Mouse (Mus musculus): ENCODE results near the gene Ppfia1. TPM values are rescaled to one million over a fixed set of nuclear protein-coding genes. Genes with fewer than 3 reads are reported as not detected.

The Ppfia1 gene
- polyA plus RNA-seq, 1 experiment from 2014 or later: 38.6 TPM

GRCm38 (mm10) chr7:144521927-144522326 is 31.6 kb downstream of the Ppfia1 start:
- H3K4me3 ChIP-seq (ENCODE audit: low read depth, low read length): no peak overlapping the region
- no peak for DNase-seq (ENCODE audit: low spot score)
- no peak overlapping the region for H3K27ac ChIP-seq (replicated peaks; ENCODE audit: low read depth, low read length)
- H3K9ac ChIP-seq (ENCODE audit: low read depth, low read length): no peak overlapping the region
- 93% methylated on average over 2 of the region's 2 CpGs for WGBS
- H3K36me3 ChIP-seq (ENCODE audit: control insufficient read depth, insufficient read depth, low read length): peaks cover 38% of the 10 kb centered on the region
- no peaks in the 10 kb centered on the region for H3K27me3 ChIP-seq (replicated peaks; ENCODE audit: control insufficient read depth, insufficient read depth, low read length)
- H3K4me1 ChIP-seq (ENCODE audit: control insufficient read depth, insufficient read depth, low read length): no peaks in the 10 kb centered on the region
- H3K4me2 ChIP-seq (ENCODE audit: low read depth, low read length): no peak overlapping the region
- H3K9me3 ChIP-seq (ENCODE audit: control insufficient read depth, low read length): no peaks in the 10 kb centered on the region
- ATAC-seq (ENCODE audit: low read depth): no peak

DNA sequence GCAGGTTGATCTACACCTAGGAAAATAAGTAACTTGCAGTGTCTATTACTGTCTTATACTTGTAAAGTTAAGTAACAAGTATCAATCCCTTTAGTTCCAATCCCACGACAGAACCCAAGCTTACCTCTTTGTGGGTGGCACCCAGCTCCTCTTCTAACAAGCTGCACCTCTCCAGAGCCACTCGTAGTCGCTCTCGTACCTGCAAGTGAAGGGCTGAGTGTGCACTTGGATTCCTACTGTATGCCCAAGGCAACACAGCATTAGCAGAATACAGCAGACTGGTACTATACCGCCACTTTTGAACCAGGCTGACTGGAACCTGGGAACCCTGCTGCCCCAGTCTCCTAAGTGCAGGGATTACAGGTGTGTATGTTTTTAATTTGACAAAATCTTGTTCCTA is 33.7 kb downstream of the Ppfia1 start:
- Histone ChIP-seq H3K27ac (replicated peaks; ENCODE audit: low read depth, low read length) (no peak overlapping the region), H3K4me3 (ENCODE audit: low read depth, low read length) (no peak overlapping the region), H3K27me3 (replicated peaks; ENCODE audit: control insufficient read depth, insufficient read depth, low read length) (no peaks in the 10 kb centered on the region), H3K36me3 (ENCODE audit: control insufficient read depth, insufficient read depth, low read length) (peaks cover 56% of the 10 kb centered on the region), H3K4me1 (ENCODE audit: control insufficient read depth, insufficient read depth, low read length) (no peaks in the 10 kb centered on the region), H3K9ac (ENCODE audit: low read depth, low read length) (no peak overlapping the region), H3K4me2 (ENCODE audit: low read depth, low read length) (no peak overlapping the region), H3K9me3 (ENCODE audit: control insufficient read depth, low read length) (no peaks in the 10 kb centered on the region)
- DNase-seq (ENCODE audit: low spot score) (no peak), ATAC-seq (ENCODE audit: low read depth) (no peak)
- 96% methylated on average over 5 of the region's 5 CpGs for WGBS

- no peak overlapping the region for H3K4me2 ChIP-seq (ENCODE audit: low read depth, low read length)
- no peaks in the 10 kb centered on the region for H3K27me3 ChIP-seq (replicated peaks; ENCODE audit: control insufficient read depth, insufficient read depth, low read length)
- H3K36me3 ChIP-seq (ENCODE audit: control insufficient read depth, insufficient read depth, low read length): peaks cover 88% of the 10 kb centered on the region
- ATAC-seq (ENCODE audit: low read depth) (no peak), DNase-seq (ENCODE audit: low spot score) (no peak)
- no peaks in the 10 kb centered on the region for H3K9me3 ChIP-seq (ENCODE audit: control insufficient read depth, low read length)
- no peaks in the 10 kb centered on the region for H3K4me1 ChIP-seq (ENCODE audit: control insufficient read depth, insufficient read depth, low read length)
- H3K27ac ChIP-seq (replicated peaks; ENCODE audit: low read depth, low read length): no peak overlapping the region
- no peak overlapping the region for H3K9ac ChIP-seq (ENCODE audit: low read depth, low read length)
- no peak overlapping the region for H3K4me3 ChIP-seq (ENCODE audit: low read depth, low read length)
- WGBS: 89% methylated on average over 5 of the region's 5 CpGs
These were observed 36.8 kb downstream of the Ppfia1 start for GRCm38 (mm10) chr7:144516711-144517110.

DNA sequence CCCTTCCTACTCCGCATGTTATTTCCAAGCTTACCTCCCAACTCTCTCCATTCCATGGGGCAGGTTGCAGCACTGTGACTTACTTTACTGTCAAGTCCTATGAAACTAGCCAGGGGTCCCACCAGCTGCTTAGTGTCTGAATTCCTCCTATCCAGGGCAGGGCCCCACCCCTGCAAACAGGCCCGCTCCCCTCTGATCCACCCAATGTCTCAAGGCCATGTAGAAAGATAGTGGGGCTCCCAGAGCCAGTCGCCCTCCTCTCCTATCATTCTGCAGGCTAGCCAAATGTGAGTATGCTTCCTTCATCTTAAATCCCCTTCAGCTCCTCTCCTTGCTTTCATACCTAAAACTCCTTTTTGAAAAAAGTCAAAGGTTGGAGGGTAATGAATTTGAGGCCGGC is 44.4 kb downstream of the Ppfia1 start:
- no peak overlapping the region for H3K9ac ChIP-seq (ENCODE audit: low read depth, low read length)
- DNase-seq (ENCODE audit: low spot score) (no peak), ATAC-seq (ENCODE audit: low read depth) (no peak)
- H3K36me3 ChIP-seq (ENCODE audit: control insufficient read depth, insufficient read depth, low read length): peaks cover 98% of the 10 kb centered on the region
- WGBS: over 99% methylated on average over 4 of the region's 4 CpGs
- H3K4me1 ChIP-seq (ENCODE audit: control insufficient read depth, insufficient read depth, low read length): no peaks in the 10 kb centered on the region
- no peak overlapping the region for H3K4me3 ChIP-seq (ENCODE audit: low read depth, low read length)
- no peaks in the 10 kb centered on the region for H3K27me3 ChIP-seq (replicated peaks; ENCODE audit: control insufficient read depth, insufficient read depth, low read length)
- H3K4me2 ChIP-seq (ENCODE audit: low read depth, low read length): no peak overlapping the region
- no peak overlapping the region for H3K27ac ChIP-seq (replicated peaks; ENCODE audit: low read depth, low read length)
- no peaks in the 10 kb centered on the region for H3K9me3 ChIP-seq (ENCODE audit: control insufficient read depth, low read length)

DNA sequence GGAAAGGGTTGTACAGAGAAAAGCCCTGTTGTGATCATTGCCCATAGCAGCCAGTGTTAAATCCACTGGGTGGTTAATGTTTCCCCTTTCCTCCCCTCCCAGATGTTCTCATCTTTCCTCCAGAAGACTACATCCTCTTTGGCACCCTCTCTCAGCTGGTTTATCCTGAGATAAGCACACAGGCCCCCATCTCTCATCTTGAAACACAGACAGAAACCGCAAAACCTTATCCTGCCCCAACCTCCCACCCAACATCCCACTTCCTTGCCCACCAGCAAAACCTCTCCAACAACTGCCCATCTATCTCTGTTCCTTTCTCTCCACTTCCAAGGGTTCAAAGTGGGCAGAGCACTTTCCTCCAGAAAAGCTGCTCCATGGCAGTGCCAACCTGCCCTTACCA is 46.7 kb downstream of the Ppfia1 start:
- 95% methylated on average over 1 of the region's 1 CpGs for WGBS
- Histone ChIP-seq H3K4me1 (ENCODE audit: control insufficient read depth, insufficient read depth, low read length) (no peaks in the 10 kb centered on the region), H3K27ac (replicated peaks; ENCODE audit: low read depth, low read length) (no peak overlapping the region), H3K27me3 (replicated peaks; ENCODE audit: control insufficient read depth, insufficient read depth, low read length) (no peaks in the 10 kb centered on the region), H3K4me2 (ENCODE audit: low read depth, low read length) (no peak overlapping the region), H3K9ac (ENCODE audit: low read depth, low read length) (no peak overlapping the region), H3K4me3 (ENCODE audit: low read depth, low read length) (no peak overlapping the region), H3K9me3 (ENCODE audit: control insufficient read depth, low read length) (no peaks in the 10 kb centered on the region), H3K36me3 (ENCODE audit: control insufficient read depth, insufficient read depth, low read length) (peaks cover 98% of the 10 kb centered on the region)
- DNase-seq (ENCODE audit: low spot score): no peak
- ATAC-seq (ENCODE audit: low read depth): no peak

- Histone ChIP-seq H3K27me3 (replicated peaks; ENCODE audit: control insufficient read depth, insufficient read depth, low read length) (no peaks in the 10 kb centered on the region), H3K4me3 (ENCODE audit: low read depth, low read length) (no peak overlapping the region), H3K9ac (ENCODE audit: low read depth, low read length) (no peak overlapping the region), H3K27ac (replicated peaks; ENCODE audit: low read depth, low read length) (no peak overlapping the region), H3K4me1 (ENCODE audit: control insufficient read depth, insufficient read depth, low read length) (no peaks in the 10 kb centered on the region), H3K36me3 (ENCODE audit: control insufficient read depth, insufficient read depth, low read length) (peaks cover 94% of the 10 kb centered on the region), H3K9me3 (ENCODE audit: control insufficient read depth, low read length) (no peaks in the 10 kb centered on the region), H3K4me2 (ENCODE audit: low read depth, low read length) (no peak overlapping the region)
- no peak for ATAC-seq (ENCODE audit: low read depth)
- DNase-seq (ENCODE audit: low spot score): no peak
- WGBS: 79% methylated on average over 4 of the region's 4 CpGs
These were observed 49.6 kb downstream of the Ppfia1 start for GRCm38 (mm10) chr7:144503959-144504358.

DNA sequence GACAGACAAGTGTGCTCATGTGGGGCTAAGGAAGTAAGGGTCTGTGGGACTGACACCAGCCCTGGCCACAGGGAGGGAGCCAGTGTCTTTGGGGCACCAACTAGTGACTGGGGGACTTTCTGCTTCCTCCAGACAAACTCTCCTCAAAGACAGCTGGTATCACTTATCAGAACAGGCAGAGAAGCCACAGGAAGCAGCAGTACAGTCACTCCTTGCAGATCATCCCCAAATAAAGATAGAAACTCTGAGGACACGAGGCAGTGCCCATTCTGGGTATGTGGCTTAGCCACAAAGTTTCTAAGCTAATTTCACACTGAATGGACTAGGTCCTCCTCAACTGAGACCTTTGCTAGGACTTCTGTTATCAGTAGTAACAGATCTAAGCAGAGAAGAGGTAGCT is 60.6 kb downstream of the Ppfia1 start:
- no peak for ATAC-seq (ENCODE audit: low read depth)
- WGBS: 36% methylated on average over 1 of the region's 1 CpGs
- no peaks in the 10 kb centered on the region for H3K27me3 ChIP-seq (replicated peaks; ENCODE audit: control insufficient read depth, insufficient read depth, low read length)

GRCm38 (mm10) chr7:144490201-144490873 is 63.2 kb downstream of the Ppfia1 start:
- Histone ChIP-seq H3K4me1 (ENCODE audit: control insufficient read depth, insufficient read depth, low read length) (no peaks in the 10 kb centered on the region), H3K4me3 (ENCODE audit: low read depth, low read length) (no peak overlapping the region), H3K9ac (ENCODE audit: low read depth, low read length) (no peak overlapping the region), H3K36me3 (ENCODE audit: control insufficient read depth, insufficient read depth, low read length) (peaks cover 75% of the 10 kb centered on the region), H3K9me3 (ENCODE audit: control insufficient read depth, low read length) (no peaks in the 10 kb centered on the region), H3K27ac (replicated peaks; ENCODE audit: low read depth, low read length) (no peak overlapping the region), H3K4me2 (ENCODE audit: low read depth, low read length) (no peak overlapping the region), H3K27me3 (replicated peaks; ENCODE audit: control insufficient read depth, insufficient read depth, low read length) (no peaks in the 10 kb centered on the region)
- DNase-seq (ENCODE audit: low spot score): no peak
- no peak for ATAC-seq (ENCODE audit: low read depth)
- WGBS: 87% methylated on average over 8 of the region's 8 CpGs

More for the DNA sequence above, 60.6 kb downstream of the Ppfia1 start:
- DNase-seq (ENCODE audit: low spot score): no peak
- no peak overlapping the region for H3K27ac ChIP-seq (replicated peaks; ENCODE audit: low read depth, low read length)
- H3K4me1 ChIP-seq (ENCODE audit: control insufficient read depth, insufficient read depth, low read length): no peaks in the 10 kb centered on the region
- no peaks in the 10 kb centered on the region for H3K9me3 ChIP-seq (ENCODE audit: control insufficient read depth, low read length)
- no peak overlapping the region for H3K9ac ChIP-seq (ENCODE audit: low read depth, low read length)
- no peak overlapping the region for H3K4me2 ChIP-seq (ENCODE audit: low read depth, low read length)
- H3K36me3 ChIP-seq (ENCODE audit: control insufficient read depth, insufficient read depth, low read length): peaks cover 85% of the 10 kb centered on the region
- no peak overlapping the region for H3K4me3 ChIP-seq (ENCODE audit: low read depth, low read length)

- no peak overlapping the region for H3K27ac ChIP-seq (replicated peaks; ENCODE audit: low read depth, low read length)
- no peak overlapping the region for H3K4me2 ChIP-seq (ENCODE audit: low read depth, low read length)
- peak; percentile 17 for DNase-seq (ENCODE audit: low spot score)
- H3K27me3 ChIP-seq (replicated peaks; ENCODE audit: control insufficient read depth, insufficient read depth, low read length): no peaks in the 10 kb centered on the region
- no peak overlapping the region for H3K9ac ChIP-seq (ENCODE audit: low read depth, low read length)
- peaks cover 75% of the 10 kb centered on the region for H3K36me3 ChIP-seq (ENCODE audit: control insufficient read depth, insufficient read depth, low read length)
- H3K4me1 ChIP-seq (ENCODE audit: control insufficient read depth, insufficient read depth, low read length): no peaks in the 10 kb centered on the region
- no peak overlapping the region for H3K4me3 ChIP-seq (ENCODE audit: low read depth, low read length)
- no peaks in the 10 kb centered on the region for H3K9me3 ChIP-seq (ENCODE audit: control insufficient read depth, low read length)
- 0 out of 2 replicates have a peak, but pooled peaks have one; percentile 26 for ATAC-seq (ENCODE audit: low read depth)
- WGBS: 79% methylated on average over 6 of the region's 6 CpGs
These were observed 64.3 kb downstream of the Ppfia1 start for GRCm38 (mm10) chr7:144489067-144489774.

Measured in embryonic facial prominence, embryonic 14.5 days (tissue).